Mouse (Mus musculus): ENCODE data around the gene Bcar1.

The Bcar1 gene

DNA sequence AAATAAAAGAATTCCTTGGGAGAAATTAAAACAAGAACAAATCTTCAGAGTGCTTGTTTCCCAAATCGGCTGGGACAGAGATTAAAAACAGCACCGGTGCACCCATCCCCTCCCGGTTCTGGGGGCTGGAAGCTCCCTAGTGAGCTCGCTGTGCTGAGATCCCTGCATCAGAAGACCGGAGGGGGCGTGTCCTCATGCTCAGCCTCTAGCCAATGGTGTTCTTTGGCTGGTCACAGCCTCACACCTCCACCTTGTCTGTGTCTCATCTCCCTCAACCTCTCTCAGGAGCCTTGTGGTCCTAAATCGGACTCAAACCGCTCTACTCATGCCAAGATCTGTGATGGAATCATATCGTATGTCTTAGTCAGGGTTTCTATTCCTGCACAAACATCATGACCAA lies 61.1 kb downstream of the Bcar1 start:
- no peak for DNase-seq (ENCODE audit: low spot score in 2 of 2)

DNA sequence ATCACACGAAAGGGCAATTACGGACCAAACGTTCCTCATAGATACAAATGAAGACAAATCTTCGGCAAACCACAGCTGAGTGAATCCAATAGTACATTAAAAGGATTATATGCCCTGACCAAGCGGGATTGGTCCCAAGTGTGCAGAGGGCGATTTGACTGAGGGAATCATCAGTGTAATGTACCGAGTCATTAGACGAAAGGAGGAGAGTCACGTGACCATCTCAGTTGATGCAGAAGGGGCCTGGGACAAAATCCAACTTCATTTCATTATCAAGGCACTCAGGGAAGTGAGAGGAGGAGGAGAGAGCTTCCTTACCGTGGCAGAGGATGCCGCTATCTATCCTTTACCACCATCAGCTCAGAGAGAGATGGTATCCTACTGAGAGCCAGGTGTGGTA lies 62.5 kb downstream of the Bcar1 start:
- DNase-seq (ENCODE audit: low spot score in 2 of 2) = no peak

DNA sequence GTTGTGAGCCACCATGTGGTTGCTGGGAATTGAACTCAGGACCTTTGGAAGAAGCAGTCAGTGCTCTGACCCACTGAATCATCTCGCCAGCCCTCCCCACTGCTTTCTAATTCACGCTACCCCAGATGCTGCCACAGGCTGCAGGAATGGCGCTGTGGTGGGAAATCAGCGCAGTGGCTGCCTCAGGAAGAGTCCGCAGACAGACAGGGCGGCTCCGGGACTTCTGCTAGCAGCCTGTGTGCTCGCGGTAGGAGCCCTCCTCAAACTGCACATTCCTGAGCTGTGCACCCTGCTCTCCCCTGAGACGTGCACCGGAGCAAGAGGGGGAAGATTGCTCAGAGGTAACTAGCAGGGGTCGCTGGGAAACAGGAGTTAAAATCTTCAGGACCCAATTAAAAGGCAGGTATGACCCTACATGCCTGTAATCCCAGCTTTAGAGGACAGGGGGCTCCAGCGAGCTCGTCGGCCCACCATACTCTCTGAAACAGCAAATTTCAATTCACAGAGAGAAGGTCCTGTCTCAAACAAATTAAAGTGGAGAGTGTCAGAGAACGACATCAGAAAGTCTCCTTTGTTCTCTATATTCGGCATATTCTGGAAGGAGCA lies 63.1 kb downstream of the Bcar1 start:
- no peak for DNase-seq (ENCODE audit: low spot score in 2 of 2)

DNA sequence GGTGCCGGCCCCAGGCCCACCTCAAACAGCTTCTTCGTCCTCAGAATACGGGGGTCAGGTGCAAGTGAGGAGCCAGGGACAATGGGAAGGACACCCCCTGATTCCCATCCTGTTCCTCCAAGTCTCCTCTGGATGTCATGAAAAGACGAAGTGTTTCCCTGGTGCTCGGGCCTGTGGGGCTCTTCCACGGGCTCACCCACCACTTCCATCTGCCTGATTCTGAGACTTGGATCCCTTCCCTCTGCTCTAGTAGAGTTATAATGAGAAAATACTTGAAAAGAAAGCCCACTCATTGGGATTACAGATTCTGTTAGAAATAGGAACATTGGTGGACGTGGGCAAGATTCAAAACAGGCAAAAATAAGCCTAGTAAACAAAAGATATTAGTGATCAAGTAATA lies 64.8 kb downstream of the Bcar1 start:
- no peak for DNase-seq (ENCODE audit: low spot score in 2 of 2)

DNA sequence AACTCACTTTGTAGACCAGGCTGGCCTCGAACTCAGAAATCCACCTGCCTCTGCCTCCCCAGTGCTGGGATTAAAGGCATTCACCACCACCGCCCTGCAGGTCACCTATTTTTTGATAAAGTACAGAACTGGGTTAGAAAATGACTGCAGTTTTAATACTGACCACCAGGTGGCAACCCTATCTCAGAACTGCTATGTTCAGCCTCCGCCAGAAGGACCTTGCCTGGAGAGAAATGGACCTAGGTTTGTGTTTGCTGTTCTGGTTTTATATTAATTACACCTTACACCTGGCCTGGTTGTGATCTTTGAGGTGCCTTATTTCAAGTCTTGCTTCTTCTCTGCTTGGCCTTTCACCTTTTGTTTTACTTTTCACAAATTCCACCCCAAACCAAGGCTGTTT lies 65.5 kb downstream of the Bcar1 start:
- peak in 1 of 2 experiments; percentile 53 for DNase-seq (ENCODE audit: low spot score in 2 of 2)

DNA sequence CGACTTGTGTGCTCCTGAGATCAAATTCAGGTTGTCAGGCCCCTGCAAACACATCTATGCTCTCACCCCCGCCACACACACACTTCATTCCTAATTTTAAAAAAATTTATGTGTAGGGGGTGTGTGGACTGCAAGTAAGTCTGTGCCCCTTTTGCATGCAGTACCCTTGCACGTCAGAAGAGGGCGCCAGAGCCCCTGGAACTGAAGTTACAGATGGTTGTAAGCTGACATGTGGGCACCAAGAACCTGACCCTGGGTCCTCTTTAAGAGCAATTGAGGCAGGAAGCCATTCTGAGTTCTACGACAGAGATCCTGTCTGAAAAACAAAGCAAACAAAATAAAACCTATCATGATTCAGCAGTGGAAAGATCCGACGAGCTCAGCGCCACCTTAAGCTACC lies 67.4 kb downstream of the Bcar1 start:
- no peak for DNase-seq (ENCODE audit: low spot score in 2 of 2)

DNA sequence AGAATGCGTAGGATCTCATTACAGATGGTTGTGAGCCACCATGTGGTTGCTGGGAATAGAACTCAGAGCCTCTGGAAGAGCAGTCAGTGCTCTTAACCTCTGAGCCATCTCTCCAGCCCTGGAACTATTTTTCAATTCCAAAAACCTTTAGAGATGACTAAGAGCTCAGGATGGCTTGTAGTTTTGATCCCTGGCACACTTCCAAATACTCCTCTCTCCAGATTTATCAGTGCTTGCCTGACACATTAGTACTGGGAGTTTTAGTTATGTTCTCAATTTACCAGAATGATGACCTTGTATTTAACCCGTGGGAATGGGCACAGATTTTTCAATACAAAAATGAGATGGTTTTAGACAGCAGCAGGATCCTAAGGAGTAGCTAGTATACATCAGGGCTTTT lies 76.9 kb downstream of the Bcar1 start:
- DNase-seq (ENCODE audit: low spot score in 2 of 2) = no peak

DNA sequence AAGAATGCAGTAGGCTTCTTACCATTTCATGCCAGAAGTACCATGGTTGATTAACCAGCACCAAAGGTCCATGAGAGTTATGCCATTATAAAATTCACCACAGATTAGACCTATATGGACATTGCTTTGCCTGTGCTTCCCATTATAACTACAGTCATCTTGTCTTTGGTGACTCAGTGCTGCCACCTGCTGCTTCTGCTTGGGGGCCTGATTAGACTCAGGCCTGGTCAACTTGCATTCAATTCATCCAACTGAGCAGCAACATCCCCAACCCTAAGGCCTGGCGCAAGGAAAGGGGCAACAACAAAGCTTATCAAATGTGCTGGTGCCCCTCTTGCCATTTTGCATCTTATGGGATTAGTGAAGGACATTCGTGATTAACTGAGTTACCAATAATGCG lies 81.1 kb downstream of the Bcar1 start:
- peak; percentile 54 to 68 for DNase-seq (ENCODE audit: low spot score in 2 of 2)

Data from frontal cortex, postnatal 14 days (tissue).